Mouse (Mus musculus) hematopoietic multipotent progenitor cell, adult 10-12 weeks (in vitro differentiated cells): Measurements from ENCODE around the gene Gm42715. TPM values are rescaled to one million over a fixed set of nuclear protein-coding genes. Genes with fewer than 3 reads are reported as not detected.

ENCODE experiments used
- polyA plus RNA-seq: library from polyadenylated mRNA; stranded (reverse); fragments of >175 nt; gene quantifications from 2 replicates; pipeline ENCODE4 v1.2.3, GENCODE M21; 2012; ENCODE audit warnings: low replicate concordance

Gene Gm42715
- 39.4 and 48.5 TPM in 2 replicates for polyA plus RNA-seq

DNA sequence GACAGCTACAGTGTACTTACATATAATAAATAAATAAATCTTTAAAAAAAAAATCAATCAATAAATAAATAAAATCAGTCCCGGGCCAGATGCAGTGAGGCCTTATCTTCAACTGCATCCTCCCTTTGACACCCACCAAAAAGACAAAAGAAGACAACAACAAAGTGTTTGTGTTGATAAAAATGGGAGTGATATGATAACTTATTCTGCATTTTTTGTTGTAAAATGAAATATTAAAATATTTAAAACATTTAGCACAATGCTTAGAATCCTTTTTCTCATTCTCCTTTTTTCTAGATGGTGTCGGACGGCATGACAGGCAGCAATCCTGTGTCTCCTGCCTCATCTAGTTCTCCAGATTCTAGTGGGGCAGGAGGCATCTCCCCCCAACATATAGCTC lies at the start of gene Gm42715:
TSS of gene Gm42715 (plus strand) at position 301 of the 400 bp plus-strand sequence.

DNA sequence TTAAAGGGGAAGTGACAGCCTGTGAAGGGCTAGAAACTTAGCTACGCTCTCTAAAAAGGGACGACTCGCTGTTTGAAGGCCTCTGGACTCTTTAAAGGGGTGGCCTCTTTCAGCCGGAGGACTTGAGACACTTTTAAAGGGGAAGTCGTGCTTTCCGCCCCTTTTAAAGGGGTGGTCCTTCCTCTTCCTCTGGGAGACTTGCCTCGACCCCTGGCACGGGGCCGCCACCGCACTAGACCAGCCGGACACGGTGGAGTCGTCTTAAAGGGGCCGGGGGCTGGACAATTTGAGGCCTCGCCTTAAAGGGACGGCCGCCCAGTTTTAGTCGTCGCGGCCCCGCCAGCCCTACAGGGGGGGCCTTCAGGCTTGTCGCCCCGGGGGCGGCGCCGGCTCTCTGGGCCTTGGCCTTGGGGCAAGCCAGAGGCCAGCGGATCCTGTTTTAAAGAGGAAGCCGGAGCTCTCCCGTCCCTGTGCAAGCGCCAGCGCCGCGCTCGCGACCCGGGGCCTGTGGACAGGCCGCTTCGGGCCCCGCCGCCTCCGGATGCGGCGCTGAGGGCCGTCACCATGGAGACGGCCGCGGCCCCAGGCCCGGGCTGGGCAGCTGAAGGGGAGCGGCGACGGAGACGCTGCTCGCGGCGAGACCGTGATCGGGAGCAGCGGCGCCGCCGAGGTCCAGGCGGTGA lies 40.6 kb upstream of the Gm42715 start, which contains the start of gene Fbrs:
TSS of gene Fbrs (plus strand) at position 565 of the 683 bp plus-strand sequence.

DNA sequence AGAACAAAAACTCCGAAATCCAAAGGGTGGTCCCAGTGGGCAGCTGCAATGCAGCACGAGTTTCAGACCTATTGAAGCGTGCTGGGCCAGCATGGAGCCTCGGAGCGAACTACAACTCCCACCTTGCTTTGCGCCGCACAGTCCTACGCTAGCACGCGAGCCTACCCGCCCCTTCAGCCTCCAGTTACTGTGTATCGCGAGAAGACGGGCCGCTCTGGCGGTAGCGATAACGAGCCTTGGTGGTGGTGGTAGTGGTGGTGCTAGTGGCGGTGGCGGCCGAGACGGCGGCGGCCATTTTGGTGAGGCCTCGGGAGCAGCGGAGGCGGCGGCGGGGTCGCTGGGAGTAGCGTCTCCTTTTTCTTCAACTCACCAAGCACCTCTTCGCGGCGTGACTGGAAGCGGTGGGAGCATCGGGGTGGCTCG lies 7.6 kb upstream of the Gm42715 start, which contains the start of gene Srcap:
TSS of gene Srcap (plus strand) at position 176 of the 423 bp plus-strand sequence.

DNA sequence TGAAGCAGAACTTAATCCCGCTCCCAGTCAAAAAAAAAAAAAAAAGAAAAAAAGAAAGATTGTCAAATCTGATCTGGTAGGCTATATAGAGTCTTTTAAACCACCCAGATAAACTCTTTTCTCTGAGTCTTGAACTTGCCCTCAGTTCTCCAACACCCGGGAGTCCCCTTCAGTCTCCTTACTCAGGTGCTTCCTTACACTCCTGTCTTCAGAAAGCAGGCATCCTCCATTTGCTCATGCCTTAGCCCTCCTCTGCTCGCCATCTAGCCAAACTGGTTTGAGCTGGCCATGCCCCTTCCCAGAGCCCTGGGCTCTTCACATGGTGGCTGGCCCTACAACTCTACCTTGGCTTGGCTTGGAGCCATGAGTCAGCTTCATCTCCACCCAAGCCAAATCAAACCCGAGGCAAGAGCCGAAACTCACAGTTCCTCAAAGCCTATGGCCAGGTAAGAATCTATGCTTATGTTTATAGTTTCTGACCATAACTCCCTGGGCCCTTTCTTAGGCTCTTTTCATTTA lies 42.0 kb downstream of the Gm42715 start, which contains the start of gene Tmem265:
TSS of gene Tmem265 (plus strand) at position 51 of the 519 bp plus-strand sequence.

DNA sequence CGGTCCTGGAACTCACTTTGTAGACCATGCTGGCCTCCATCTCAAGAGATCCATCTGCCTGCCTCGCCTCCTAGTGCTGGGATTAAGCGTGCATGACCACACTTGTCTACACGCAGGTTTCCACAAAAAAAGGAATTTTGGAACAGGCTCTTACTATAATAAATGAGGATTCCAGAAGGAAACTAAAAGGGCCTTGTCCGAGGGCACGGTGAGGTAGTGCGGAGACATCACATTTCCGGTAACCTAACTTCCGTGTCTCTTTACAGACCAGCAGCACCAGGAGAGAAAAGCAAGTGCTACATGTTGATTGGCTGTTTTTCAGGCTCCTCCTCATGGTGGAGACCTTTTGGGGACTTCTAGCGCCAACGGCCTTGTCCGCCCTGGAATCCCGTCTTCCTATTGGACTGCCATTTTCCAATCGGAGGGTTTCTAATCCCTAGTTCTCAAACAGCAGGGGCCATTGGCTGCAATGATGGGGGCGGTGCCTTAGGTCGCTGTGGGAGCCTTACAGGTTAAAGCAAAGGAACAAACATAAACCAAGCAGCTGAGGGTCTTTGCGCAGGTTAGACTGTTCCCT lies 53.6 kb downstream of the Gm42715 start, which contains the start of gene Phkg2:
TSS of gene Phkg2 (plus strand) at position 446 of the 577 bp plus-strand sequence.

DNA sequence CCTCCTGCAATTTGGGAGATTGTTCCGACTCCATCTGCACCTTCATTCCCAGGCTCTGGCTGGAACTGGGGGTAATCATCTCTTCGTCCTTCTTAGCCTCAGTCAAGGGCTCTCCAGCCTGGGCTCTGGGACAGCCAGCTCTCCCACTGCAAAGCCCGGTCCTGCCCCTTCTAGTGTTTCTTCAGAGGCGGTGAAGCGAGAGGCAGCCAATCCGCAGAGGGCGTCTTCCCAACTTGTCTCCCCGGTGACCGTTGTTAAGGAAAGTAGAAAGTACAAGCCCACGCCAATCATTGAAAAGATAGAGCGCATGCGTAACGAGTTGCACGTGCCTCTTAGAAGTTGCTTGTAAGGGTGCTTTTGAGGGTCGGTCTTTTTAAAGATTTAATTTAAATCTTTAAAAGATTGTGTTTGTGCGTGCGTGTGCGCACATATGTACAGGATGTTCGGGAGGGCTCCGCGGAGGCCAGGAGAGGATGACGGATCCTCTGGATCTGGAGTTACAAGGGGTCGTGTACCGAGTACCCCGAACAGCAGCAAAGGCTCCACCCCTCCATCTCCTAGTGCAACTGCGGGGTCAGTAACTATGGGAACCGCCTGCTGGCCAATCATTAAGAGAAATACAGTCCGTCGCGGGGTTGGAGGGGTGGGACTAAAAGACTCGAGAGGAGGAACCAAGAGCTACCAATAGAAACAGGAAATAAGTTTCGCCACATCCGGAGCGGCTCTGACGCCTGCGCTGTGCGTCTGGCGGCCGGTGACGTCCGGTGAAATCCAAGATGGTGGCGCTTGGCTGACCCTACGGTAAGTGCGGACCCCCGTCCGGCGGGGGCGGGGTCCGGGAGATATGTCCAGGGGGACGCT lies 68.9 kb downstream of the Gm42715 start, which contains the start of the genes Ccdc189 and Rnf40:
TSS of gene Ccdc189 (minus strand) at position 585 of the 861 bp plus-strand sequence.
TSS of gene Rnf40 (plus strand) at position 757 of the 861 bp plus-strand sequence.

DNA sequence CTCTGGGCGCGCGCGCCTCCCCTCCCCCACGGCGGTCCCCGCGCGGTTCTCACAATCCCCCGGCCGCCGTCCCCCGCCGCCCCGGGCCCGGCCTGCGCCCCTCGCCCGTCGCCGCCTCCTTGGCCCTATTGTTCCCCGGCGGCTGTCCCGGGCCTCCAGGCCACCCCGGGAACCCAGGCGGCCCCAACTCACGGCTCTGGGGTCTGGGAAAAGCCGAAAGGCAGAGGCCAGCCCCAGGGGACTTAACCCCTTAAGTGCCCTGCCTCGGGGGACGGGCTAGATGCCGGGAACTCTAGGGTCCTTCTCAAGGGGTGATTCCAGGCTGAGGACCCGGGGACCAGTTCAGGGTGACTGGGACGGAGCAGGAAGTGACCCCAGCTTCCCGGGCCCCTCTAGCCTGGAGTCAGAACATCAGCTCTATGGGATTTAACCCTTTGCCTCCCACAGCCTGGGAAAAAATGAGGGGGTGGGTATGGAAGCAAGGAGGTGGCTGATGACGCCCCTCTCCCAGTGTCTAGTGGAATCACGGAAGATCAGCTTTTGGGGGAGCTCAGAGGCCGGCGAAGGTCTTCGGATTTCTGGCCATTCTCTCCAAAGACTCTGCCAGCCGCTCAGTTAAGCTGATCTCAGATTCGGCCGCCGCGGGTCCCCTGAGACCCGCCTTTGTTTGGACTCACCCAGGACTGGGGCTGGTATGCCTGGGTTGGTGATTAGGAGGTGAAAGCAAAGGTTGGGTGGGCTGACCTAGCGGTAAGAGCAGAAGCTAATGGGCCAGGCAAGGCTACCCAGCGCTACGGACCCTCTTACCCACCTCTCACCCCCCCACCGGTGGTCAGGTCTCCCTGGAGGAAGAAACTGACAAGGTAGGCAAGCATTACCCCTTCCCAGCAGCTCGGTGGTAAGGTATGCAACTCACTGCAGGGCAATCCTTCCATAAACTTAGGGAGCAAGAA lies 95.8 kb downstream of the Gm42715 start, which contains the start of gene Zfp629:
TSS of gene Zfp629 (minus strand) at position 907 of the 953 bp plus-strand sequence.

Other genes starting within 250 kb of the Gm42715 start
- 18.3 and 56.1 TPM in 2 replicates for gene Sephs2, start 245.5 kb upstream of the Gm42715 start, polyA plus RNA-seq
- 65.9 and 91.0 TPM in 2 replicates for gene Itgal, start 223.3 kb upstream of the Gm42715 start, polyA plus RNA-seq
- 11.8 and 12.1 TPM in 2 replicates for gene Zfp768, start 174.0 kb upstream of the Gm42715 start, polyA plus RNA-seq
- 6.0 and 8.8 TPM in 2 replicates for gene Zfp747, start 143.5 kb upstream of the Gm42715 start, polyA plus RNA-seq
- gene 9130019O22Rik, start 132.4 kb upstream of the Gm42715 start, polyA plus RNA-seq, result 1.1 and 1.4 TPM in 2 replicates
- gene E430018J23Rik, start 126.0 kb upstream of the Gm42715 start, polyA plus RNA-seq, result 5.7 and 9.3 TPM in 2 replicates
- gene Zfp764, start 112.8 kb upstream of the Gm42715 start, polyA plus RNA-seq, result 2.3 and 3.1 TPM in 2 replicates
- gene Zfp688, start 97.5 kb upstream of the Gm42715 start, polyA plus RNA-seq, result 25.8 and 61.8 TPM in 2 replicates
- gene Zfp689, start 70.4 kb upstream of the Gm42715 start, polyA plus RNA-seq, result 13.2 and 16.8 TPM in 2 replicates
- gene Prr14, start 60.0 kb upstream of the Gm42715 start, polyA plus RNA-seq, result 140 and 180 TPM in 2 replicates
- gene Fbrs, start 40.4 kb upstream of the Gm42715 start, polyA plus RNA-seq, result 733 and 1,419 TPM in 2 replicates
- gene Srcap, start 7.6 kb upstream of the Gm42715 start, polyA plus RNA-seq, result 63.6 and 79.8 TPM in 2 replicates
- gene Tmem265, start 41.8 kb downstream of the Gm42715 start, polyA plus RNA-seq, result 0.69 and 5.4 TPM in 2 replicates
- gene Phkg2, start 53.8 kb downstream of the Gm42715 start, polyA plus RNA-seq, result 32.2 and 89.3 TPM in 2 replicates
- gene Ccdc189, start 69.0 kb downstream of the Gm42715 start, polyA plus RNA-seq, result 2.1 and 3.3 TPM in 2 replicates
- gene Rnf40, start 69.2 kb downstream of the Gm42715 start, polyA plus RNA-seq, result 49.1 and 52.5 TPM in 2 replicates
- 11.0 and 18.9 TPM in 2 replicates for gene Zfp629, start 96.2 kb downstream of the Gm42715 start, polyA plus RNA-seq
- gene Bcl7c, start 189.3 kb downstream of the Gm42715 start, polyA plus RNA-seq, result 238 and 564 TPM in 2 replicates
- gene Ctf1, start 193.2 kb downstream of the Gm42715 start, polyA plus RNA-seq, result 0.25 TPM in 1 of 2 replicates, not detected in the other
- gene Ctf2, start 212.6 kb downstream of the Gm42715 start, polyA plus RNA-seq, result not detected in 2 replicates
- gene Fbxl19, start 225.0 kb downstream of the Gm42715 start, polyA plus RNA-seq, result 26.7 and 56.3 TPM in 2 replicates